Mouse (Mus musculus) left cerebral cortex, adult 2 months (tissue): ENCODE results near the gene Snrk. TPM values are rescaled to one million over a fixed set of nuclear protein-coding genes. Genes with fewer than 3 reads are reported as not detected.

ENCODE experiments used
- DNase-seq, 2 experiments: peaks; one replicate each; pipeline ENCODE4 v3.0.0; 2021 to 2022; ENCODE audit warnings: low spot score in 2 of 2, mixed read lengths in 1 of 2; ENCODE audit errors: extremely low spot score in 1 of 2
- H3K27ac ChIP-seq: fragments of 200-600 bp; 2 replicates; pipeline ENCODE4 v1.8.1; 2022
- H3K4me3 ChIP-seq: fragments of 200-600 bp; 2 replicates; pipeline ENCODE4 v1.8.1; 2022
- CTCF ChIP-seq: fragments of 200-600 bp; IDR thresholded peaks from 2 replicates; pipeline ENCODE4 v1.8.1; 2022; ENCODE audit warnings: antibody characterized with exemption, mild to moderate bottlenecking, moderate library complexity
- intact Hi-C: fragments of 180-260 bp; cut with DNase I; formaldehyde crosslinking; loops from one replicate; pipeline ENCODE4 v1.15.1; 2025
- total RNA-seq, 2 experiments: library from RNA; stranded (reverse); gene quantifications; 2 replicates each; pipeline ENCODE4 v1.2.3; 2021

Snrk gene
- total RNA-seq, 2 experiments from 2014 or later = 113 to 129 TPM

DNA sequence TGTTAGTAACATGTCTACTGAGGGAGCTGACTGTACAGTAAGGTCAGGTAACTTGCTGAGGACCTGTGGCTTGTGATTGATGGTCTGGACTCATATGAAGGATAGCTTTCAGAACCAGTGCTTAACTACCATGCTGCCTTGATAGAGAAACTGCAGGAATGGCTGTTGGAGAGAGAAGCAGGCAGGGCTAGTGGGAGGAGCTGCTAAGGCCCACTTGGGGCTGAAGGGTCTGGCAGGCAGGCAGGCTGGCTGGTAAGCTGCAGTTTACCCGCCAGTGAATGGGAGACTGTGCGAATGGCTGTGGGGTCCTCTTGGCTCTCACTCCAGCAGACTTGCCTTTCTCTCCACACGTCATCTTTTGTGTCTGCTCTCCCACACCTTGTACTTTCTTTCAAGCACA lies 13.6 kb downstream of the Snrk start:
- no peak for TF ChIP-seq CTCF
- intact Hi-C loops = no loop called here
- DNase-seq = no peak
- Histone ChIP-seq H3K4me3 (no peak overlapping the region), H3K27ac (no peak overlapping the region)

DNA sequence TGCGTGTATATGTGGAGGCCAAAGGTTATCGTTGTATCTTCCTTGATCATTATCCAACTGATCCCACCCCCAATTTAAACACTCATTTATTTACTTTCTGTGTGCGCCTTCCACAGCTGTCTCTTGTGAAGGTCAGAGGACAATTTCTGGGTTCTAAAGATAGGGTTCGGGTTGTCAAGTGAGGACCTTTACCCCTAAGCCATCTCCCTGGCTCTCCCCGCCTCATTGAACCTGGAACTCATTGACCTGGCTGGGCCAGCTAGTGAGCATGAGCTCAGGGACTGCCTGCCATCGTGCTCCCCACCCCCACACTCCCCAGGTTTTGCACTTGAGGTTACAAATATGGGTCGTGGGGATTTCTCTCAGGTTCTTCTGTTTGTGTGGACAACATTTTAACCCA lies 15.1 kb downstream of the Snrk start:
- intact Hi-C loops = no loop called here
- Histone ChIP-seq H3K27ac (no peak overlapping the region), H3K4me3 (no peak overlapping the region)
- no peak for DNase-seq
- TF ChIP-seq CTCF = no peak

- Histone ChIP-seq H3K4me3 (no peak overlapping the region), H3K27ac (no peak overlapping the region)
- no peak for DNase-seq
- TF ChIP-seq CTCF = no peak
- intact Hi-C loops = no loop called here
Measured at GRCm38 (mm10) chr9:122135095-122135884, 18.2 kb downstream of the Snrk start.

- no peak overlapping the region for H3K4me3 ChIP-seq
- DNase-seq = no peak
- intact Hi-C loops = no loop called here
- TF ChIP-seq CTCF = no peak
- H3K27ac ChIP-seq = no peak overlapping the region
Measured at GRCm38 (mm10) chr9:122135885-122136170, 18.8 kb downstream of the Snrk start.

GRCm38 (mm10) chr9:122137960-122138359 lies 20.9 kb downstream of the Snrk start:
- intact Hi-C loops = no loop called here
- no peak for DNase-seq
- no peak for TF ChIP-seq CTCF
- Histone ChIP-seq H3K27ac (no peak overlapping the region), H3K4me3 (no peak overlapping the region)

DNA sequence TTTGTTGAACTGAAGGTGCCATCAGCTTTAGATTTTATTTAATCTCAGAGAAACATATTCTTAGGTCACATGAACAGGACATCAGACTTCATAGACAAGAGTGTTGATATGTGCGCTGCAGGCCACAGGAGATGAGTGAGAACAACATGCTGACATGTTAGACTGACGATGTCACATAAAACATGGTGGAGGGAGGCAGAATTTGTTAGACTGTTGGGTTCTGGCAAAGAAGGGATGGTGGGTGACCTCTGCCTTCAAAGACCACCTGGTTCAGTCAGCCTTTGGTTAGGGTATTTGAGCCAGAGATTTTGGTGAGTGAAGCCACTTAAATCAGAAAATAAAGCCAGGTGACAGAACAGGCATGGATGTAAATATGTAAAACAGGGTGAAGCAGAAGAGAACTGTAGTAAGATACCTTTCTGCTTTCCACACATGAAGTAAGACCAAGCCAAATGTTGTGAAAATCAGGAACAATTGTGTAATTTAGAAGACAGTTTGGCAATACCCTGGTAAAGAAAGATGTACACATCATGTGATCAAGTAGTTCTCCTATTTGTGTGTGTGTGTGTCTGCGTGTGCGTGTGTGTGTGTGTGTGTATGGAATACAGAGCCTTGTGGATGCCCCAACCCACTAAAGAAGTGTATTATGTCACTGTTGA lies 21.4 kb downstream of the Snrk start:
- TF ChIP-seq CTCF = no peak
- Histone ChIP-seq H3K27ac (no peak overlapping the region), H3K4me3 (no peak overlapping the region)
- intact Hi-C loops = no loop called here
- no peak for DNase-seq

GRCm38 (mm10) chr9:122139236-122139635 lies 22.2 kb downstream of the Snrk start:
- no peak for TF ChIP-seq CTCF
- no peak overlapping the region for H3K4me3 ChIP-seq
- DNase-seq = no peak
- no peak overlapping the region for H3K27ac ChIP-seq
- intact Hi-C loops = no loop called here

DNA sequence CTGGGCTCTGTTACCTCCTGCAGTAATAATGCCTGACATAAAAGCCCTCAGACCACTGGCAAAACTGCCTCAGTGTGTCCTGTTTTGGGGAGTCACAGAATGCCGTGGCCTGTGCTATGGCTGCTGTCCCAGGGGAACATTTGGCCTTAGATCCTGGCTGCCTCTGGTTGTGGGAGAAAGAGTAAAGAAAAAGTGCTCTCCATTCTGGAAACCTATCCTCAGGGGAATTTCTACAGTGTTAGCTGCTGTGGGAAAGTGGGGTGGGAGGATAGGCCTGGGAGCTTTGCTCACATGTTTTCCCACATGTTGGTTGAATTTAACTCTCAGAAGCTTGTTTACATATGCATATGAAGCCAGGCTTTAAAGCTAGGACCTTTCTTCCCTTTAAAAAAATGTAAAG lies 26.2 kb downstream of the Snrk start:
- intact Hi-C loops = no loop called here
- no peak overlapping the region for H3K27ac ChIP-seq
- H3K4me3 ChIP-seq = no peak overlapping the region
- TF ChIP-seq CTCF = no peak
- no peak for DNase-seq

GRCm38 (mm10) chr9:122144776-122145175 lies 27.7 kb downstream of the Snrk start:
- no peak overlapping the region for H3K27ac ChIP-seq
- DNase-seq = no peak
- TF ChIP-seq CTCF = peak; percentile 34
- intact Hi-C loops = no loop called here
- H3K4me3 ChIP-seq = no peak overlapping the region

DNA sequence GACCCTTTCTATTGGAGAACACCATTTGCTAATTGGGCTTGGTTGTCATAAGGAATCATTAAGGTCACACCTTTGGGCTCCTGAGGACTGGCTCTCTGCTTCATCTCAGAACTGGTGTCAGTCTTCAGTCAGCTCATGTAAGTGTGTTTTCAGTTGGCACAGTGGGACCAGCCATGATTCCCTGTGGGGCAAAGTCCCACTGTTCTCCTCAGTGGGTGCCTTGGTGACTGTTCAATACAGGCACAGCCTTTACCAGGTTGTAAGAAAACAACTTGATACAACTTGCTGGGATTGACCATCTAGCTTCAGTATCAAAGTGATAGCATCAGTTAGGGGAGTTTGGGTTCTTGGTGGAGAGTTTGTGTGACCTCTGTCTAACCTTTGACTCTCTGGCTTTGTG lies 28.6 kb downstream of the Snrk start:
- intact Hi-C loops = no loop called here
- no peak overlapping the region for H3K4me3 ChIP-seq
- H3K27ac ChIP-seq = no peak overlapping the region
- DNase-seq = no peak
- no peak for TF ChIP-seq CTCF

- no peak for DNase-seq
- Histone ChIP-seq H3K4me3 (no peak overlapping the region), H3K27ac (no peak overlapping the region)
- intact Hi-C loops = no loop called here
- TF ChIP-seq CTCF = no peak
Measured at GRCm38 (mm10) chr9:122146124-122146870, 29.2 kb downstream of the Snrk start.

- TF ChIP-seq CTCF = no peak
- Histone ChIP-seq H3K4me3 (no peak overlapping the region), H3K27ac (no peak overlapping the region)
- intact Hi-C loops = no loop called here
- no peak for DNase-seq
Measured at GRCm38 (mm10) chr9:122148356-122148755, 31.3 kb downstream of the Snrk start.
